Mouse (Mus musculus) liver, postnatal 0 days (tissue): ENCODE data around the gene Tcam1.

Source experiments
- CTCF ChIP-seq: sonication (generic); IDR thresholded peaks from 2 replicates; pipeline ENCODE4 v1.5.1; 2016; ENCODE audit warnings: antibody characterized with exemption, low read depth
- EP300 ChIP-seq: IDR thresholded peaks from 2 replicates; pipeline ENCODE4 v1.6.1; 2016; ENCODE audit warnings: antibody characterized with exemption, low read depth, mild to moderate bottlenecking

- TF ChIP-seq EP300, result no peak
- TF ChIP-seq CTCF, result no peak
Observed at GRCm38 (mm10) chr11:106271794-106272643, 4.5 kb upstream of the Tcam1 start.
